Mouse (Mus musculus): ENCODE results near the gene Kalrn. TPM values are rescaled to one million over a fixed set of nuclear protein-coding genes. Genes with fewer than 3 reads are reported as not detected.

The Kalrn gene
- total RNA-seq, 2 experiments from 2014 or later, result 0.94 TPM; not detected in 1

GRCm38 (mm10) chr16:34512326-34512725, 61.0 kb downstream of the Kalrn start:
- no peak for ATAC-seq (replicated peaks; ENCODE audit: low FRiP score, poor library complexity, severe bottlenecking)

DNA sequence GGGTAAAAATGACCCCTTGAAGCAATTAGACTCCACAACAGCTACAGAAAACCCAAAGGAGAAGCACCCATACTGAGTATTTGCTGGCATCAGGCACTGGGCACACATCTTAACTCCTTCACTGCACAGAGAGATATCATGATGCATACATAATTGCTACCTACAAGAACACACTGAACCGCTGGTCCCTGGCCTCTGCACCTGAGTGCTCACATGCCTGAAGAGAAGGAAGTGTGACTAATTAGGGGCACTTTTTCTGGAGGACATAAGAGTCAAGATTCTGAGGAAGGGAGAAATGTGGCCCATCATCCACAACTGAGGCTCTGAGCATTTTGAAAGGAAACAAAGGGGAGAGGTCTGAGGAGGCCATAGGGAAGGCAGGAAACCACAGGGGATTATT, 65.2 kb downstream of the Kalrn start:
- ATAC-seq (replicated peaks; ENCODE audit: low FRiP score, poor library complexity, severe bottlenecking), result no peak

DNA sequence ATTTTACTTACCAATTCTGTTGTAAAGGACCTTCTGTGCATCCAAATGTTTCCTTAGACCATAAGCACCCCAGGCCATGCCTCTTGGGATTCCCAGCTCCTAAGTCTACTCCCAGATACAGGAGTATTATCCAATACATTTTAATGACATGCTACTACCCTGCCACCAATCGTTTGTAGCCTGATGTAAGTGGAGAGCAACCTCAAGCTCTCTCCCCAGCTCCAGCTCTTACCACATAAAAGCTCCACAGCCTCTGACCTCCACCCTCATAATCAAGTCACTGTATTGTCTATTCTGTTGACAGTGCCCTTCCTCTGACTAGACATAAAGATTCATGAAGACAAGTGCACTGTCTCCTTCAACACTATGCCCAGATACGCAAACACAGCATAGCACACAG, 67.3 kb downstream of the Kalrn start:
- ATAC-seq (replicated peaks; ENCODE audit: low FRiP score, poor library complexity, severe bottlenecking), result no peak

- no peak for ATAC-seq (replicated peaks; ENCODE audit: low FRiP score, poor library complexity, severe bottlenecking)
Measured at GRCm38 (mm10) chr16:34504250-34504649, 69.1 kb downstream of the Kalrn start.

GRCm38 (mm10) chr16:34502110-34502509, 71.2 kb downstream of the Kalrn start:
- ATAC-seq (replicated peaks; ENCODE audit: low FRiP score, poor library complexity, severe bottlenecking), result no peak

DNA sequence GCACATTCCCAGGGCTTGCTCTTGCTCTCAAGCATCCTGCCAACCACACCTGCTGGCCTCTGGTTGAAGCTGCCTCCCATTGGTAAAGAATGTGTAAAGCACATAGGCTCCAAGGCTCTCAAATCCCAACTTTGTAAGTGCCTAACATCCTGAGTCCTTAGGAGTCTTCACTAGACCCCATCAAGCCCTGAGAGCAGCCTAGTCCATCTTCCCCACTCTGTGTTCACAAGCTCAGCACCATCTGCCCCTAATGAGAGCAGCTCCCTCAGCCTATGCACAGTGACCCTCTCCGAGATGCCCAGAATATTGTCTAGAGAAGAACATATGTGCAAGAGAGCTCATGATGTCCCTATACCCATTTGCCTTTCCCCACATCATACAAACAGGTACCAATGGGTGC, 78.6 kb downstream of the Kalrn start:
- ATAC-seq (replicated peaks; ENCODE audit: low FRiP score, poor library complexity, severe bottlenecking), result no peak

- no peak for ATAC-seq (replicated peaks; ENCODE audit: low FRiP score, poor library complexity, severe bottlenecking)
Measured at GRCm38 (mm10) chr16:34493914-34494313, 79.4 kb downstream of the Kalrn start.

DNA sequence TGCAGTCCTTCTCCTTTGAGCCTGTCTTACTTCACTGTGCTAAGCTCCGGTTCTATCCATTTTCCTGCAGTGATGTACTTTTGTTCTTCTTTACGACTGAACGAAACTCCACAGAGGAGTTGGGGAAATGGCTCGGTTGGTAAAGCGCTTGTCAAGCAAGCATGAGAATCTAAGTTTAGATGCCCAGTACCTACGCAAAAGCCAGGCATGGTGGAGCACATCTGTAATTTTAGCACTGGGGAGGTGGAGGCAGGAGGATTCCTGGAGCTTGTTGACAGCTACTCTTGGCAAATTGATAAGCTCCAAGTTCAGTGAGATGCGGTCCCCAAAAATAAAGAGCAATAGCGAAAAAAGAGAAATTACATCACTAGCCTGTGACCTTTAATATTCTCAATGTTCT, 82.1 kb downstream of the Kalrn start:
- no peak for ATAC-seq (replicated peaks; ENCODE audit: low FRiP score, poor library complexity, severe bottlenecking)

- no peak for ATAC-seq (replicated peaks; ENCODE audit: low FRiP score, poor library complexity, severe bottlenecking)
Measured at GRCm38 (mm10) chr16:34490506-34490905, 82.8 kb downstream of the Kalrn start.

DNA sequence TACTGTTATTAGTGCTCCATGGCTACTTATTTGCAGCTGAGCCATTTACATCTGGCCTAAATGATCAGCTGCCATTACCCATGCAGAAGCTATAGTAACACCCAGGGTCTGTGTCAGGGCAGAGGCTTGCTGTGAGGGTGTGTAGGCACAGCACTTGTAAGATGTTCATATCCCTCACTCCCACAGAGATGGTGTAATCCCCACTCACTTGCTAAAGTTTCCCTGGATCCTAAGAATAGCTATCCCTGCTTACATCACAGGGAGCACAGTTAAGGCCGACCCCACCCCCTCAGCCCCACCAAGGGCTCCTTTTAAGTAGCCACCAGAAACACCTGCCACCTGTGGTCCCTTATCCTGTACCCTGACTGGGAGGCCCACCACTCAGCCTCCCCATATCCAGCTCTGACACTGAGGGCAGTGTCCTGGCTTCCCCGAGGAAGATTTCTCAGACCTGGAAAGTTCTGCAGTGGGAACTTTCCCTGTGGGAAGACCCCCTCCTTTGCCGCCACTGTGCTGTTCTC, 83.5 kb downstream of the Kalrn start:
- ATAC-seq (replicated peaks; ENCODE audit: low FRiP score, poor library complexity, severe bottlenecking), result no peak

DNA sequence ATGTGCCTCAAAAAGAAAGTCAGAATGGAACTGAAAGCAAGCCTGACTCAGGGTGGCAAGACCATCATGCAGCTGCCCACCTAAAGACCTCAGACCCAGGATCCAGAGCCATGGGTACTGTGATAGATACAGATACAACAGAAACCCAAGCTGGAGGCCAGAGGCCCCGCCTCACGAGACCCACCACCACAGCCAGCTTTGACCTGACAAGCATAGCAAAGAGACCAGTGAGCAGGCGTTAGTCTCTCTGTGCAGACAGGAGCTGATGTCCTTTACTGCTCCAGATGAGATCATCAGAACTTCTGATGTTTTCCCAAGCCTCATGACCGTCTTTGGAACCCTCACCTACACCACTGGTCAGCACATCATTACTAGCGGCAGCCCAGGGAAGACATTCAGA, 85.5 kb downstream of the Kalrn start:
- ATAC-seq (replicated peaks; ENCODE audit: low FRiP score, poor library complexity, severe bottlenecking), result no peak

GRCm38 (mm10) chr16:34487268-34487667, 86.1 kb downstream of the Kalrn start:
- no peak for ATAC-seq (replicated peaks; ENCODE audit: low FRiP score, poor library complexity, severe bottlenecking)

- ATAC-seq (replicated peaks; ENCODE audit: low FRiP score, poor library complexity, severe bottlenecking), result no peak
Measured at GRCm38 (mm10) chr16:34485483-34485882, 87.8 kb downstream of the Kalrn start.

GRCm38 (mm10) chr16:34484921-34485320, 88.4 kb downstream of the Kalrn start:
- no peak for ATAC-seq (replicated peaks; ENCODE audit: low FRiP score, poor library complexity, severe bottlenecking)

DNA sequence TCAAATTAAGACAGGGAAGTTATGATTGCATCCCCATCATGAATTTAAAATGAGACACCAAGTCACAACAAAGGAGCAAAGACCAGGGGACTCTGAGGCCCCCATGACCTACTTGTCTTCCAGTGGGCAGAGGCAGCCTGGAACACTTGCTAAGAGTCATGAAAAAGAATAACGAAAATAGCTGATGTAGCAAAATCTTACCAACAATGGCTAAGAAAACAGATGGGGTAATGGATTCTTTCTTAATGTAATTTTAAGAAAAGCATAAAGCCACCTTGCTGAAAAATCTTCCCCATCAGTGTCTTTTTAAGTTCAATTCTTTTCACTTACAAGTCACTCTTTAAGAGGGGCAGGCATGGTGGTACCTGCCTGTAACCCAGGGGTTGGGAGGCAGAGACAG, 89.1 kb downstream of the Kalrn start:
- no peak for ATAC-seq (replicated peaks; ENCODE audit: low FRiP score, poor library complexity, severe bottlenecking)

DNA sequence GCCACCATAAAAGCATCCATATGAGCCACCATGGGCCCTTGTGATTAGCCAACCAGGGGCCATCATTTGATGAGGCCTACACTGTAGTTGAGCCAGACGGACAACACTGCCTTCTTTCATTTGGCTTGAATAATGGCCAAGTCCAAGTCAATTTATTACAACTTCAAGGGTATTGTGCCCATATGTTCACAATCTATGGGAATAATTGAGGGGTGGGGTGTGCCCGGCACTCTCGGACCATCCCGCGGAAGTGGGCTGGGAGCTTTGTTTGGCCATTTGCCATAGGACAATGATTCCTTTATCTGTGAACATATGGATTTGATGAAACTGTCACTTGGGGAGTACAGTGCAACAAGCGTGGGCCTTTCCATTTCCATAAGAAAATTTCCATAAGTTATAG, 89.6 kb downstream of the Kalrn start:
- ATAC-seq (replicated peaks; ENCODE audit: low FRiP score, poor library complexity, severe bottlenecking), result no peak

DNA sequence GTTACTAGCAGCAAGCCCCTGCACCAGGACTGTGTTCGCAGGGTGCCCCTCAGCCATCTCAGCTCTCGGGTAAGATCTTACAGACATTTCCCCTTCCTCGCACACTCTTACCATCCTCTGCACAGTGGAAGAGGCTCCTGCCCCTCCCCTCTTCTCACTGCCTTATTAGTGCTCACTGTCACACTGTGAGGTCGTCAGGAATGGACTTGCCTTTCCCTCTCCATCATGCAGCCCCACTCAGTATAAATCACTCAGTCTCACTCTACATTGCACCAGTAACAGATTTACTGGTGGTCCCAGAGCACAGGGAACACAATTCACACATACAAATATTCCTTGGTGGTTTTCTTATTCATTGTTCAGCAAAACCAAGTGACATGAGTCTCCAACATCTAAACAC, 98.6 kb downstream of the Kalrn start:
- ATAC-seq (replicated peaks; ENCODE audit: low FRiP score, poor library complexity, severe bottlenecking), result no peak

- no peak for ATAC-seq (replicated peaks; ENCODE audit: low FRiP score, poor library complexity, severe bottlenecking)
Measured at GRCm38 (mm10) chr16:34473891-34474290, 99.4 kb downstream of the Kalrn start.

DNA sequence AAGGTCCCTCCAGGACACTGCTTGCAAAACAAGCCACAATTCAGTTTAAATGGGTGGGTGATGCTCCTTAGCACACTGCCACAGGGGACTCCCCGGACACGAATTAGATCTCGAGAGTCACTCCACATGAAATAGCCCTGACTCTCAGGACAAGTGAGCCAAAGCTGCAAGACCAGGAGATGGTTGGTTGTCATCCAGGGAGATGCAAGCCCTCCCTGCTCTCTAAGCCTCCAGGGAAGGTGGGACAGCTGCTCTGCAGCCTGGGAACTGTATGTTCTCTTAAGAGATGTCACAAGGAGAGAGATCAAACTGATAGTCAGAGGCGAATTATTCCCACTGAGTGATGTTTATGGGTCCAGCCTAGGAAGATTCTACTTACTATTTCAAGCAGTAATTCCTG, 101.9 kb downstream of the Kalrn start:
- ATAC-seq (replicated peaks; ENCODE audit: low FRiP score, poor library complexity, severe bottlenecking), result no peak

GRCm38 (mm10) chr16:34470343-34470742, 103.0 kb downstream of the Kalrn start:
- ATAC-seq (replicated peaks; ENCODE audit: low FRiP score, poor library complexity, severe bottlenecking), result no peak

DNA sequence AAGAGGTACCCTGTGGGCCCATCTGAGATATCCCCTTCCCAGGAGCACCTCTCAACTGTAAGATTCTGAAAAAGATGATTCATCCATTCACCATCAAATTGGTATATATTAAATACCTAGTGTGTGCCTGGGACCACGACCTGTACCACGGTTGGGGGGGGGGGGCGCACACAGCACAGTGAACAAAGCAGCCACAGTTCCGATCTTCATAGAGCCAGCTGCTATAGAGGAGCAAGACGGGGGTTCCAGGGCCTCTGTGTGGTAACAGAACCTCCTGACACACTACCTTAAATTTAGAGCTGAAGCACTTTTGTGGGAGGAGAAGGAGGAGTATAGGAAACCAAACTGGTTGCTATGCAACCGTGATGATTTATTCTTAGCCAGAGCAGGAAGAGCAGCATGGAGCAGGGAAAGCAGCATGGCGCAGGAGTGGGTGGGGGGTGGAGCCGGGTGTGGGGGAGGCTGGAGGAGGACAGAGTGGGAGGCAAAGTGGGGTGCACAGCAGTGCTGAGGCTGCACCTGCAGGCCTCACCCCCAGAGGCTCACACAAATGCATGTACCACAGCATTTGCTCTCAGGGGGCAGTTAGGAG, 104.0 kb downstream of the Kalrn start:
- ATAC-seq (replicated peaks; ENCODE audit: low FRiP score, poor library complexity, severe bottlenecking), result no peak

- ATAC-seq (replicated peaks; ENCODE audit: low FRiP score, poor library complexity, severe bottlenecking), result no peak
Measured at GRCm38 (mm10) chr16:34466649-34467048, 106.7 kb downstream of the Kalrn start.
